Mouse (Mus musculus) hindbrain, embryonic 14.5 days (tissue): ENCODE results near the gene Dgkz. TPM values are rescaled to one million over a fixed set of nuclear protein-coding genes. Genes with fewer than 3 reads are reported as not detected.

Experiments used
- ATAC-seq: fragments of 200-750 bp; cut with Nextera tagmentation; 2 replicates; pipeline ENCODE4 v1.8.0; 2017; ENCODE audit warnings: moderate number of reproducible peaks, mild to moderate bottlenecking, moderate TSS enrichment, moderate library complexity; ENCODE audit not compliant: low FRiP score
- DNase-seq: peaks from one replicate; pipeline ENCODE4 v3.0.0-alpha.2; 2015; ENCODE audit warnings: low spot score
- H3K27ac ChIP-seq: fragments of 300-500 bp; sonication (generic); 2 replicates; pipeline ENCODE4 v1.5.1; 2014; ENCODE audit warnings: mild to moderate bottlenecking, moderate library complexity
- H3K27me3 ChIP-seq: fragments of 300-500 bp; sonication (generic); 2 replicates; pipeline ENCODE4 v1.6.1; 2014; ENCODE audit warnings: mild to moderate bottlenecking, low read length, mixed read lengths; ENCODE audit not compliant: control insufficient read depth, insufficient read depth
- H3K36me3 ChIP-seq: fragments of 300-500 bp; sonication (generic); replicated peaks from 2 replicates; pipeline ENCODE4 v1.6.1; 2014; ENCODE audit not compliant: control insufficient read depth, insufficient read depth
- H3K4me1 ChIP-seq: fragments of 300-500 bp; sonication (generic); replicated peaks from 2 replicates; pipeline ENCODE4 v1.6.1; 2014; ENCODE audit warnings: antibody characterized with exemption, low read length, mixed read lengths; ENCODE audit not compliant: control insufficient read depth, insufficient read depth
- H3K4me2 ChIP-seq: fragments of 300-500 bp; sonication (generic); replicated peaks from 2 replicates; pipeline ENCODE4 v1.6.1; 2014; ENCODE audit warnings: mild to moderate bottlenecking, moderate library complexity
- H3K4me3 ChIP-seq: fragments of 300-500 bp; sonication (generic); replicated peaks from 2 replicates; pipeline ENCODE4 v1.5.1; 2014; ENCODE audit warnings: mild to moderate bottlenecking, low read length
- H3K9ac ChIP-seq: fragments of 300-500 bp; sonication (generic); 2 replicates; pipeline ENCODE4 v1.6.1; 2014
- H3K9me3 ChIP-seq: fragments of 300-500 bp; sonication (generic); 2 replicates; pipeline ENCODE4 v1.6.1; 2016; ENCODE audit warnings: low read length; ENCODE audit not compliant: control insufficient read depth
- WGBS: fragments of 180-500 bp; shearing (Covaris S2); extraction: QIAGEN DNeasy Blood & Tissue Kit; methylation state at CpG from one replicate; pipeline ENCODE4 v1.1.7; 2014; 5-methylcytosine and 5-hydroxymethylcytosine counted together
- polyA plus RNA-seq: library from polyadenylated mRNA; unstranded; fragments of >200 nt; fragmentation: Nextera tagmentation; extraction: Ambion mirVana; gene quantifications from 2 replicates; pipeline ENCODE4 v1.2.1, GENCODE M21; 2014

The Dgkz gene
- polyA plus RNA-seq, 1 experiment from 2014 or later: 39.0 TPM

GRCm38 (mm10) chr2:91957096-91957495 is 18.6 kb downstream of the Dgkz start:
- Histone ChIP-seq H3K27me3 (no peaks in the 10 kb centered on the region), H3K9ac (no peak overlapping the region), H3K4me3 (no peak overlapping the region), H3K36me3 (no peaks in the 10 kb centered on the region), H3K27ac (no peak overlapping the region), H3K4me1 (peaks cover 26% of the 10 kb centered on the region), H3K4me2 (no peak overlapping the region), H3K9me3 (no peaks in the 10 kb centered on the region)
- 31% methylated on average over 3 of the region's 4 CpGs for WGBS
- no peak for DNase-seq
- peak; percentile 46; the same call in 1 of the 2 replicates for ATAC-seq

- 88% methylated on average over 6 of the region's 6 CpGs for WGBS
- Histone ChIP-seq H3K4me3 (no peak overlapping the region), H3K4me2 (no peak overlapping the region), H3K27me3 (no peaks in the 10 kb centered on the region), H3K9ac (no peak overlapping the region), H3K36me3 (no peaks in the 10 kb centered on the region), H3K27ac (no peak overlapping the region), H3K4me1 (peaks cover 17% of the 10 kb centered on the region; the same call in 1 of the 2 replicates), H3K9me3 (no peaks in the 10 kb centered on the region)
- no peak for DNase-seq
- ATAC-seq: no peak
Observed at GRCm38 (mm10) chr2:91955875-91956274, 19.8 kb downstream of the Dgkz start.

- H3K4me3 ChIP-seq: no peak overlapping the region
- no peak overlapping the region for H3K4me2 ChIP-seq
- WGBS: 81% methylated on average over 4 of the region's 4 CpGs
- H3K27me3 ChIP-seq: no peaks in the 10 kb centered on the region
- H3K27ac ChIP-seq: no peak overlapping the region
- no peak overlapping the region for H3K9ac ChIP-seq
- no peaks in the 10 kb centered on the region for H3K9me3 ChIP-seq
- no peak for ATAC-seq
- DNase-seq: no peak
- peaks cover 23% of the 10 kb centered on the region for H3K4me1 ChIP-seq
- no peaks in the 10 kb centered on the region for H3K36me3 ChIP-seq
Observed at GRCm38 (mm10) chr2:91955121-91955591, 20.5 kb downstream of the Dgkz start.

- Histone ChIP-seq H3K9ac (no peak overlapping the region), H3K4me1 (peaks cover 36% of the 10 kb centered on the region), H3K36me3 (no peaks in the 10 kb centered on the region), H3K27me3 (no peaks in the 10 kb centered on the region), H3K4me3 (no peak overlapping the region), H3K4me2 (no peak overlapping the region), H3K9me3 (no peaks in the 10 kb centered on the region), H3K27ac (no peak overlapping the region)
- WGBS: 16% methylated on average over 5 of the region's 5 CpGs
- no peak for ATAC-seq
- DNase-seq: no peak
Observed at GRCm38 (mm10) chr2:91953825-91954224, 21.8 kb downstream of the Dgkz start.

- 0 out of 2 replicates have a peak, but pooled peaks have one; percentile 15 for ATAC-seq
- DNase-seq: no peak
- Histone ChIP-seq H3K27me3 (no peaks in the 10 kb centered on the region), H3K4me1 (peaks cover 42% of the 10 kb centered on the region), H3K9me3 (no peaks in the 10 kb centered on the region), H3K4me3 (no peak overlapping the region), H3K9ac (peak overlapping the region; percentile 39; the same call in 1 of the 2 replicates), H3K36me3 (no peaks in the 10 kb centered on the region), H3K27ac (peak overlapping the region; percentile 53), H3K4me2 (peak overlapping the region; percentile 29)
- WGBS: 17% methylated on average over 15 of the region's 15 CpGs
Observed at GRCm38 (mm10) chr2:91950275-91951085, 25.2 kb downstream of the Dgkz start.

- ATAC-seq: peak; percentile 13; the same call in 1 of the 2 replicates
- Histone ChIP-seq H3K4me3 (no peak overlapping the region), H3K9ac (peak overlapping the region; percentile 39; the same call in 1 of the 2 replicates), H3K27ac (peak overlapping the region; percentile 53), H3K4me1 (peaks cover 42% of the 10 kb centered on the region), H3K36me3 (no peaks in the 10 kb centered on the region), H3K27me3 (no peaks in the 10 kb centered on the region), H3K4me2 (peak overlapping the region; percentile 29), H3K9me3 (no peaks in the 10 kb centered on the region)
- WGBS: 67% methylated on average over 17 of the region's 17 CpGs
- DNase-seq: no peak
Observed at GRCm38 (mm10) chr2:91949411-91950274, 26.0 kb downstream of the Dgkz start.

- Histone ChIP-seq H3K36me3 (no peaks in the 10 kb centered on the region), H3K27me3 (no peaks in the 10 kb centered on the region), H3K4me1 (peaks cover 40% of the 10 kb centered on the region), H3K27ac (no peak overlapping the region), H3K4me2 (no peak overlapping the region), H3K9me3 (no peaks in the 10 kb centered on the region), H3K4me3 (no peak overlapping the region), H3K9ac (no peak overlapping the region)
- 63% methylated on average over 3 of the region's 3 CpGs for WGBS
- ATAC-seq: no peak
- no peak for DNase-seq
Observed at GRCm38 (mm10) chr2:91948792-91949241, 26.8 kb downstream of the Dgkz start.

- DNase-seq (no peak), ATAC-seq (no peak)
- Histone ChIP-seq H3K27ac (no peak overlapping the region), H3K9ac (no peak overlapping the region), H3K27me3 (no peaks in the 10 kb centered on the region), H3K4me2 (no peak overlapping the region), H3K4me1 (peaks cover 38% of the 10 kb centered on the region), H3K36me3 (no peaks in the 10 kb centered on the region), H3K4me3 (no peak overlapping the region), H3K9me3 (no peaks in the 10 kb centered on the region)
- 76% methylated on average over 6 of the region's 6 CpGs for WGBS
Observed at GRCm38 (mm10) chr2:91948151-91948509, 27.5 kb downstream of the Dgkz start.
